ENCODE assay signal across 13 mouse cellular contexts in genomic region chr17:83849717-83850116, GRCm38 (mm10). TPM values are rescaled to one million over a fixed set of nuclear protein-coding genes. Genes with fewer than 3 reads are reported as not detected.
DNase-seq lines count a peak whose midpoint lies in the region; ATAC-seq and TF ChIP-seq lines count a peak whose summit lies in the region.
"Had no signal": no experiment of that assay in that cellular context is flagged by ENCODE, and none has a peak within 500 bp of the region (broad histone marks: within the 10 kb centered on the region; RNA-seq: fewer than 3 reads in every experiment).

No protein-coding gene starts in this region.

- no peaks in the 10 kb centered on the region for H3K27me3 ChIP-seq in forebrain, embryonic 11.5 days (ENCODE audit: control insufficient read depth, insufficient read depth, low read length)
- no peaks in the 10 kb centered on the region for H3K27me3 ChIP-seq in forebrain, postnatal 0 days (ENCODE audit: insufficient read depth, low read length)
- H3K27me3 ChIP-seq in hindbrain, embryonic 12.5 days, result no peaks in the 10 kb centered on the region
- 0 out of 2 replicates have a peak, but pooled peaks cover 4% of the 10 kb centered on the region for H3K27me3 ChIP-seq in hindbrain, embryonic 10.5 days (ENCODE audit: insufficient read depth, poor library complexity, severe bottlenecking)
- no peaks in the 10 kb centered on the region for H3K27me3 ChIP-seq in hindbrain, embryonic 15.5 days
- no peaks in the 10 kb centered on the region for H3K27me3 ChIP-seq in neural tube, embryonic 13.5 days
- H3K27me3 ChIP-seq: heart, embryonic 15.5 days; limb, embryonic 12.5 days; liver, embryonic 13.5 days; lung, embryonic 15.5 days had no signal

- DNase-seq in forebrain, embryonic 11.5 days (ENCODE audit: low spot score), result no peak
- no peak for DNase-seq in forebrain, postnatal 0 days
- DNase-seq in hindbrain, embryonic 10.5 days (ENCODE audit: low spot score), result no peak
- no peak for DNase-seq in kidney, adult 8-10 months
- DNase-seq in lung, postnatal 36 days, result no peak

- no peaks in the 10 kb centered on the region for H3K36me3 ChIP-seq in forebrain, embryonic 11.5 days (ENCODE audit: control insufficient read depth, insufficient read depth, low read length)
- no peaks in the 10 kb centered on the region; the same call in 1 of the 2 replicates for H3K36me3 ChIP-seq in forebrain, postnatal 0 days (ENCODE audit: insufficient read depth)
- H3K36me3 ChIP-seq in hindbrain, embryonic 12.5 days, result no peaks in the 10 kb centered on the region
- H3K36me3 ChIP-seq in hindbrain, embryonic 10.5 days, result no peaks in the 10 kb centered on the region
- H3K36me3 ChIP-seq in hindbrain, embryonic 15.5 days, result no peaks in the 10 kb centered on the region
- no peaks in the 10 kb centered on the region for H3K36me3 ChIP-seq in neural tube, embryonic 13.5 days
- H3K36me3 ChIP-seq: heart, embryonic 15.5 days; limb, embryonic 12.5 days; liver, embryonic 13.5 days; lung, embryonic 15.5 days had no signal

- TF ChIP-seq CTCF in forebrain, postnatal 0 days (IDR thresholded peaks at IDR 0.05; ENCODE audit: low read depth), result no peak

- H3K27ac ChIP-seq in forebrain, embryonic 11.5 days (ENCODE audit: low read depth, low read length), result no peak overlapping the region
- H3K27ac ChIP-seq in forebrain, postnatal 0 days (ENCODE audit: low read depth, low read length), result no peak overlapping the region
- H3K27ac ChIP-seq in hindbrain, embryonic 12.5 days, result no peak overlapping the region
- no peak overlapping the region for H3K27ac ChIP-seq in hindbrain, embryonic 10.5 days
- no peak overlapping the region for H3K27ac ChIP-seq in hindbrain, embryonic 15.5 days (replicated peaks)
- H3K27ac ChIP-seq in neural tube, embryonic 13.5 days (replicated peaks), result no peak overlapping the region
- H3K27ac ChIP-seq: heart, embryonic 15.5 days; limb, embryonic 12.5 days; liver, embryonic 13.5 days; lung, embryonic 15.5 days had no signal

- no peak overlapping the region for H3K4me2 ChIP-seq in forebrain, embryonic 11.5 days (ENCODE audit: low read depth, low read length, severe bottlenecking)
- H3K4me2 ChIP-seq in forebrain, postnatal 0 days (ENCODE audit: low read depth), result no peak overlapping the region
- no peak overlapping the region for H3K4me2 ChIP-seq in hindbrain, embryonic 12.5 days (replicated peaks)
- H3K4me2 ChIP-seq in hindbrain, embryonic 15.5 days, result no peak overlapping the region
- no peak overlapping the region for H3K4me2 ChIP-seq in neural tube, embryonic 13.5 days
- H3K4me2 ChIP-seq: limb, embryonic 12.5 days; lung, embryonic 15.5 days had no signal

- no peak overlapping the region for H3K4me3 ChIP-seq in forebrain, embryonic 11.5 days (ENCODE audit: low read depth, low read length)
- H3K4me3 ChIP-seq in forebrain, postnatal 0 days (ENCODE audit: low read depth, low read length), result no peak overlapping the region
- H3K4me3 ChIP-seq in hindbrain, embryonic 12.5 days, result no peak overlapping the region
- no peak overlapping the region for H3K4me3 ChIP-seq in hindbrain, embryonic 10.5 days
- H3K4me3 ChIP-seq in hindbrain, embryonic 15.5 days, result no peak overlapping the region
- H3K4me3 ChIP-seq in neural tube, embryonic 13.5 days, result no peak overlapping the region
- H3K4me3 ChIP-seq: heart, embryonic 15.5 days; limb, embryonic 12.5 days; liver, embryonic 13.5 days; lung, embryonic 15.5 days had no signal

- no peaks in the 10 kb centered on the region for H3K9me3 ChIP-seq in forebrain, embryonic 11.5 days (ENCODE audit: control insufficient read depth, low read length)
- H3K9me3 ChIP-seq in forebrain, postnatal 0 days (ENCODE audit: low read length), result no peaks in the 10 kb centered on the region
- H3K9me3 ChIP-seq in hindbrain, embryonic 12.5 days (replicated peaks), result no peaks in the 10 kb centered on the region
- no peaks in the 10 kb centered on the region for H3K9me3 ChIP-seq in hindbrain, embryonic 10.5 days
- no peaks in the 10 kb centered on the region for H3K9me3 ChIP-seq in hindbrain, embryonic 15.5 days
- no peaks in the 10 kb centered on the region for H3K9me3 ChIP-seq in neural tube, embryonic 13.5 days
- H3K9me3 ChIP-seq: heart, embryonic 15.5 days; limb, embryonic 12.5 days; liver, embryonic 13.5 days; lung, embryonic 15.5 days had no signal

- peaks cover 8% of the 10 kb centered on the region; the same call in 1 of the 2 replicates for H3K4me1 ChIP-seq in forebrain, embryonic 11.5 days (replicated peaks; ENCODE audit: control insufficient read depth, insufficient read depth, low read length)
- 0 out of 2 replicates have a peak, but pooled peaks cover 7% of the 10 kb centered on the region for H3K4me1 ChIP-seq in forebrain, postnatal 0 days (ENCODE audit: insufficient read depth)
- peaks cover 14% of the 10 kb centered on the region for H3K4me1 ChIP-seq in hindbrain, embryonic 12.5 days
- peaks cover 15% of the 10 kb centered on the region for H3K4me1 ChIP-seq in hindbrain, embryonic 10.5 days (replicated peaks)
- H3K4me1 ChIP-seq in hindbrain, embryonic 15.5 days (replicated peaks), result peaks cover 17% of the 10 kb centered on the region
- H3K4me1 ChIP-seq in neural tube, embryonic 13.5 days (replicated peaks), result peaks cover 16% of the 10 kb centered on the region

- H3K9ac ChIP-seq in forebrain, embryonic 11.5 days (ENCODE audit: low read length), result no peak overlapping the region
- no peak overlapping the region for H3K9ac ChIP-seq in forebrain, postnatal 0 days
- no peak overlapping the region for H3K9ac ChIP-seq in hindbrain, embryonic 12.5 days
- H3K9ac ChIP-seq in hindbrain, embryonic 15.5 days, result no peak overlapping the region
- no peak overlapping the region for H3K9ac ChIP-seq in neural tube, embryonic 13.5 days
- H3K9ac ChIP-seq: heart, embryonic 15.5 days; limb, embryonic 12.5 days; liver, embryonic 13.5 days; lung, embryonic 15.5 days had no signal

- 75% methylated on average over 5 of the region's 5 CpGs for WGBS in forebrain, embryonic 11.5 days
- WGBS in forebrain, postnatal 0 days, result 83% methylated on average over 5 of the region's 5 CpGs
- 85% methylated on average over 5 of the region's 5 CpGs for WGBS in hindbrain, embryonic 12.5 days
- WGBS in hindbrain, embryonic 10.5 days, result 85% methylated on average over 5 of the region's 5 CpGs
- WGBS in hindbrain, embryonic 15.5 days, result 82% methylated on average over 5 of the region's 5 CpGs
- WGBS in neural tube, embryonic 13.5 days, result 77% methylated on average over 5 of the region's 5 CpGs

- ATAC-seq in forebrain, embryonic 11.5 days (replicated peaks; ENCODE audit: low FRiP score), result peak; percentile 8; the same call in 1 of the 2 replicates
- ATAC-seq in forebrain, postnatal 0 days, result no peak
- peak; percentile 42; the same call in 1 of the 2 replicates for ATAC-seq in hindbrain, embryonic 12.5 days (ENCODE audit: low FRiP score)
- ATAC-seq in hindbrain, embryonic 15.5 days (ENCODE audit: low FRiP score, low read depth), result peak; percentile 39; the same call in 1 of the 2 replicates
- peak; percentile 45; the same call in 1 of the 2 replicates for ATAC-seq in neural tube, embryonic 13.5 days (ENCODE audit: low read depth)

RNA-seq across cellular contexts. Expression of gene Haao, which starts 2.0 kb away (rescaled TPM):
- not detected in 2 replicates for polyA plus RNA-seq in forebrain, embryonic 11.5 days (2014; fragmentation: Nextera tagmentation; extraction: Ambion mirVana)
- not detected in 2 replicates for total RNA-seq in forebrain, postnatal 0 days (2014; rRNA removed)
- polyA plus RNA-seq in forebrain, postnatal 0 days (2015; fragmentation: Nextera tagmentation; extraction: Ambion mirVana), result not detected in 2 replicates
- polyA plus RNA-seq in hindbrain, embryonic 12.5 days (2016; fragmentation: Nextera tagmentation; extraction: Ambion mirVana), result 0.30 TPM in 1 of 2 replicates, not detected in the other
- 0.41 and 0.54 TPM in 2 replicates for polyA plus RNA-seq in hindbrain, embryonic 10.5 days (2016; fragmentation: Nextera tagmentation; extraction: Ambion mirVana)
- polyA plus RNA-seq in hindbrain, embryonic 15.5 days (2015; fragmentation: Nextera tagmentation; extraction: Ambion mirVana), result 0.10 and 0.29 TPM in 2 replicates
- not detected in 2 replicates for polyA plus RNA-seq in neural tube, embryonic 13.5 days (2015; fragmentation: Nextera tagmentation; extraction: Ambion mirVana)
- total RNA-seq: gastrocnemius, postnatal 36 days had no signal
